Mouse (Mus musculus) cerebellum, adult 2 months (tissue): Measurements from ENCODE around the gene Actn1.
"Not testable (repeated sequence)": the region's sequence is repeated elsewhere in the genome, so short reads cannot be mapped to it uniquely, and the experiment has no call there.

Source experiments
- CTCF ChIP-seq: fragments of 200-500 bp; IDR thresholded peaks from 2 replicates; pipeline ENCODE4 v1.5.1; 2011; ENCODE audit warnings: low read depth, mild to moderate bottlenecking, control low read depth, low read length, moderate library complexity, borderline replicate concordance; ENCODE audit not compliant: insufficient read depth
- POLR2A ChIP-seq: fragments of 200-500 bp; IDR thresholded peaks from 2 replicates; pipeline ENCODE4 v1.6.1; 2011; ENCODE audit warnings: low read length, control low read depth, borderline replicate concordance; ENCODE audit not compliant: insufficient read depth

GRCm38 (mm10) chr12:80264388-80264787 lies 4.2 kb upstream of the Actn1 start:
- not testable (repeated sequence) for TF ChIP-seq CTCF, POLR2A
